Mouse (Mus musculus): ENCODE data around the gene Mucl2.
"Not testable (repeated sequence)": the region's sequence is repeated elsewhere in the genome, so short reads cannot be mapped to it uniquely, and the experiment has no call there.

Mucl2 gene

DNA sequence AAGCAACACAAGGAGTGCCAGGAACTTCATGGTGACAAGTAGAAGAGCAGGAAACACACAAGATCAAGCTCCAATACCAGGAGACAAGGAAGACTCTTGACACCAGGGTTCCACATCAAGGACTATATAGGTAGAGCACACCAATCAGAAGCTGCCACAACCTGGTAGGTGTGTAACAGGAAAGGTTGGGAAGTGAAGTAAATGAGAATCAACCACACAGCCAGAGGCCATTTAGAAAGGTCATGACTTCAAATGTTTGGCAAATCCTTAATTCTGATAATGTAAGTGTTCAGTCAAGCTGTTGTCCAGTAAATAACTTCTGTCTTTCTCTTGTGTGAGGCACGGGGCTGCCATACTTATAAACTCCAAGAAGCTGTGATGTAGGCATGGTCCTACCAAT, at the start of gene Mucl2:
Gene Mucl2 (minus strand): TSS at position 101 of the 400 bp plus-strand sequence.
- no peak for DNase-seq

DNA sequence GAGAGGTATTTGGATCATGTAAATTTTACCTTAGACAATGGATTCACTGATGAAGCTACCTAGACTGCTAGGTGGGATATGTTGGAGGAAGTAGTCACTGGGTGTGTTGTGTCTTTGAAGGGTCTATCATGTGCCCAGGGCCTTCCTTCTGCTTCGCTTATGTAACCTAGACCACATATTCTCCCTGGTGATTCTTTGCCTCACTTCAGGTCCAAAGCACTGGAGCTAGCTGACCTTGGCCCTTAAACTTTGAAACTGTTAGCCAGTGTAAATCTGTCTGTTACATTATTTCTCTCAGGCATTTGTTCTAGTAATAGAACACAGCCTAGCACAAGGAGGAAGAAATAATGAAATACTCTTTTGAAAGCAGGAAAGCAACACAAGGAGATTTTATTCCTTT, 13.9 kb upstream of the Mucl2 start:
- DNase-seq: not testable (repeated sequence)
